Mouse (Mus musculus) midbrain, embryonic 14.5 days (tissue): ENCODE data around the gene Pafah1b2. TPM values are rescaled to one million over a fixed set of nuclear protein-coding genes. Genes with fewer than 3 reads are reported as not detected.
A peak's percentile ranks its signal among the peaks of the same experiment; 100 is the strongest.

ENCODE experiments used
- ATAC-seq: fragments of 200-750 bp; cut with Nextera tagmentation; 2 replicates; pipeline ENCODE4 v1.8.0; 2017; ENCODE audit warnings: moderate number of reproducible peaks, moderate library complexity; ENCODE audit not compliant: low FRiP score, low TSS enrichment
- DNase-seq: peaks from one replicate; pipeline ENCODE4 v3.0.0-alpha.2; 2015
- H3K27ac ChIP-seq: fragments of 300-500 bp; sonication (generic); replicated peaks from 2 replicates; pipeline ENCODE4 v1.5.1; 2014; ENCODE audit warnings: mild to moderate bottlenecking, low read depth, low read length, moderate library complexity
- H3K27me3 ChIP-seq: fragments of 300-500 bp; sonication (generic); 2 replicates; pipeline ENCODE4 v1.6.1; 2014; ENCODE audit warnings: low read length, control low read depth, mixed read lengths; ENCODE audit not compliant: control insufficient read depth, insufficient read depth
- H3K36me3 ChIP-seq: fragments of 300-500 bp; sonication (generic); 2 replicates; pipeline ENCODE4 v1.6.1; 2014; ENCODE audit warnings: low read length, control low read depth; ENCODE audit not compliant: control insufficient read depth, insufficient read depth
- H3K4me1 ChIP-seq: fragments of 300-500 bp; sonication (generic); 2 replicates; pipeline ENCODE4 v1.6.1; 2014; ENCODE audit warnings: mild to moderate bottlenecking, antibody characterized with exemption, low read length, control low read depth; ENCODE audit not compliant: control insufficient read depth, insufficient read depth
- H3K4me2 ChIP-seq: fragments of 300-500 bp; sonication (generic); 2 replicates; pipeline ENCODE4 v1.6.1; 2014; ENCODE audit warnings: mild to moderate bottlenecking, low read length, moderate library complexity
- H3K4me3 ChIP-seq: fragments of 300-500 bp; sonication (generic); replicated peaks from 2 replicates; pipeline ENCODE4 v1.5.1; 2014; ENCODE audit warnings: low read depth, low read length
- H3K9ac ChIP-seq: fragments of 300-500 bp; sonication (generic); replicated peaks from 2 replicates; pipeline ENCODE4 v1.6.1; 2014; ENCODE audit warnings: mild to moderate bottlenecking, low read length, moderate library complexity
- H3K9me3 ChIP-seq: fragments of 300-500 bp; sonication (generic); 2 replicates; pipeline ENCODE4 v1.6.1; 2016; ENCODE audit warnings: low read length, control low read depth, mixed read lengths; ENCODE audit not compliant: control insufficient read depth
- WGBS: fragments of 180-500 bp; shearing (Covaris S2); extraction: QIAGEN DNeasy Blood & Tissue Kit; methylation state at CpG from one replicate; pipeline ENCODE4 v1.1.7; 2014; 5-methylcytosine and 5-hydroxymethylcytosine counted together
- polyA plus RNA-seq: library from polyadenylated mRNA; unstranded; fragments of >200 nt; fragmentation: Nextera tagmentation; extraction: Ambion mirVana; gene quantifications from 2 replicates; pipeline ENCODE4 v1.2.1, GENCODE M21; 2014

The Pafah1b2 gene
- polyA plus RNA-seq, 1 experiment from 2014 or later: 338 TPM

- ATAC-seq (no peak), DNase-seq (peak; percentile 37)
- H3K4me2 ChIP-seq: no peak overlapping the region
- 0 out of 2 replicates have a peak, but pooled peaks cover 6% of the 10 kb centered on the region for H3K4me1 ChIP-seq
- no peak overlapping the region for H3K4me3 ChIP-seq
- H3K27me3 ChIP-seq: no peaks in the 10 kb centered on the region
- no peaks in the 10 kb centered on the region for H3K9me3 ChIP-seq
- WGBS: 73% methylated on average over 6 of the region's 6 CpGs
- no peak overlapping the region for H3K9ac ChIP-seq
- no peak overlapping the region for H3K27ac ChIP-seq
- no peaks in the 10 kb centered on the region for H3K36me3 ChIP-seq
Observed at GRCm38 (mm10) chr9:46032190-46032589, 19.7 kb upstream of the Pafah1b2 start.

GRCm38 (mm10) chr9:46030968-46031367 is 18.5 kb upstream of the Pafah1b2 start:
- WGBS: 91% methylated on average over 6 of the region's 6 CpGs

GRCm38 (mm10) chr9:46030184-46030583 is 17.7 kb upstream of the Pafah1b2 start:
- Histone ChIP-seq H3K9ac (no peak overlapping the region), H3K27ac (no peak overlapping the region), H3K4me1 (0 out of 2 replicates have a peak, but pooled peaks cover 6% of the 10 kb centered on the region), H3K27me3 (no peaks in the 10 kb centered on the region), H3K36me3 (no peaks in the 10 kb centered on the region), H3K4me2 (no peak overlapping the region), H3K4me3 (no peak overlapping the region), H3K9me3 (no peaks in the 10 kb centered on the region)
- 83% methylated on average over 5 of the region's 5 CpGs for WGBS
- no peak for ATAC-seq
- no peak for DNase-seq

More at GRCm38 (mm10) chr9:46030968-46031367, 18.5 kb upstream of the Pafah1b2 start:
- Histone ChIP-seq H3K27me3 (no peaks in the 10 kb centered on the region), H3K9me3 (no peaks in the 10 kb centered on the region), H3K36me3 (no peaks in the 10 kb centered on the region), H3K4me1 (0 out of 2 replicates have a peak, but pooled peaks cover 6% of the 10 kb centered on the region), H3K27ac (no peak overlapping the region), H3K9ac (no peak overlapping the region), H3K4me3 (no peak overlapping the region), H3K4me2 (no peak overlapping the region)
- DNase-seq: no peak
- no peak for ATAC-seq

- Histone ChIP-seq H3K27ac (no peak overlapping the region), H3K4me1 (0 out of 2 replicates have a peak, but pooled peaks cover 6% of the 10 kb centered on the region), H3K4me3 (no peak overlapping the region), H3K27me3 (no peaks in the 10 kb centered on the region), H3K9me3 (no peaks in the 10 kb centered on the region), H3K4me2 (no peak overlapping the region), H3K36me3 (no peaks in the 10 kb centered on the region), H3K9ac (no peak overlapping the region)
- DNase-seq (no peak), ATAC-seq (no peak)
- WGBS: 83% methylated on average over 6 of the region's 6 CpGs
Observed at GRCm38 (mm10) chr9:46029534-46029933, 17.0 kb upstream of the Pafah1b2 start.

GRCm38 (mm10) chr9:46027994-46028393 is 15.5 kb upstream of the Pafah1b2 start:
- DNase-seq (peak; percentile 17), ATAC-seq (no peak)
- no peak overlapping the region for H3K9ac ChIP-seq
- no peak overlapping the region for H3K27ac ChIP-seq
- no peaks in the 10 kb centered on the region for H3K27me3 ChIP-seq
- H3K4me3 ChIP-seq: no peak overlapping the region
- 24% methylated on average over 8 of the region's 8 CpGs for WGBS
- H3K9me3 ChIP-seq: no peaks in the 10 kb centered on the region
- 0 out of 2 replicates have a peak, but pooled peaks cover 6% of the 10 kb centered on the region for H3K4me1 ChIP-seq
- H3K36me3 ChIP-seq: no peaks in the 10 kb centered on the region
- H3K4me2 ChIP-seq: no peak overlapping the region

- WGBS: 90% methylated on average over 9 of the region's 9 CpGs
- DNase-seq (no peak), ATAC-seq (no peak)
- Histone ChIP-seq H3K36me3 (0 out of 2 replicates have a peak, but pooled peaks cover 4% of the 10 kb centered on the region), H3K9ac (no peak overlapping the region), H3K4me3 (no peak overlapping the region), H3K9me3 (no peaks in the 10 kb centered on the region), H3K27ac (no peak overlapping the region), H3K27me3 (no peaks in the 10 kb centered on the region), H3K4me1 (no peaks in the 10 kb centered on the region), H3K4me2 (no peak overlapping the region)
Observed at GRCm38 (mm10) chr9:46026058-46026849, 13.8 kb upstream of the Pafah1b2 start.

DNA sequence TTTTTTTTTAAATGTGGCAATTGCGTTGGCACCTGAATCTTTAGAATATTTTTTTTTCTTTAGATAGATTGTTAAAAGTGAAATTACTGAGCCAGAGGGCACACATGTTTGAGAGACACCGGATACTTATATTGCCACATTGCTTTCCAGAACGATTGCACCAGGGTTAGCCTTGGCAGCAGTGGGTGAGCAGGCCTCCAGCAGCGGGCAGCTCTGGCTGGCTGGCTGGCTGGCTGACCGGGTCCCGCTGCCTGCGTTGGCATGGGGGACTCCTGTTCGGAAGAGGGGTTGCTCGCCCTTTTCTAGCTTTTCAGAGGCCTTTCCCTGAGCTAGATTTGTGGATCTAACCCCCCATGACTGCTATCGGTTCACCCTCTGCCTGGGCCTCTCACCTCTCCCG is 11.1 kb upstream of the Pafah1b2 start:
- Histone ChIP-seq H3K9me3 (no peaks in the 10 kb centered on the region), H3K27ac (no peak overlapping the region), H3K4me2 (no peak overlapping the region), H3K27me3 (no peaks in the 10 kb centered on the region), H3K9ac (no peak overlapping the region), H3K4me3 (no peak overlapping the region), H3K4me1 (no peaks in the 10 kb centered on the region), H3K36me3 (0 out of 2 replicates have a peak, but pooled peaks cover 7% of the 10 kb centered on the region)
- no peak for ATAC-seq
- DNase-seq: no peak
- WGBS: 97% methylated on average over 11 of the region's 11 CpGs

DNA sequence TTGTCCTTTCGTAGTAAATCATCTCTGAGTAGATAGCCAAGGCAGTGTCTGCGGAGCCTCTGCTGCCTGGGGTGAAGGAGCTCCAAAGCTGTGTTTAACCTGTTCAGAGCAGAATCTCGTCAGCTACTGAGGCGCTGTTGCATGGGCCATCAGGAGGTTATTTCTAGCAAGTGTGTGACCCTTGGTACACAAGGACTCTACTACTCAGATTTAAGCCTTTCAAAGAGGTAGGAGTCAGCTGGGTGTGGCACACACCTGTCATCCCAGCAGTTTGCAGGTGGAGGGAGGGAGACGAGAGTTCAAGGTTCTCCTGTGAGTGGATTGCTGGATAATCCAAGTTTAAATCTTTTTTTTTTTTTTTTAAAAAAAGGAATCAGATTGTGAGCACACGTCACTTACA is 7.5 kb upstream of the Pafah1b2 start:
- DNase-seq (no peak), ATAC-seq (no peak)
- Histone ChIP-seq H3K36me3 (0 out of 2 replicates have a peak, but pooled peaks cover 12% of the 10 kb centered on the region), H3K9me3 (no peaks in the 10 kb centered on the region), H3K27me3 (no peaks in the 10 kb centered on the region), H3K4me2 (no peak overlapping the region), H3K27ac (no peak overlapping the region), H3K4me1 (peaks cover 19% of the 10 kb centered on the region), H3K9ac (no peak overlapping the region), H3K4me3 (no peak overlapping the region)
- 83% methylated on average over 6 of the region's 6 CpGs for WGBS

DNA sequence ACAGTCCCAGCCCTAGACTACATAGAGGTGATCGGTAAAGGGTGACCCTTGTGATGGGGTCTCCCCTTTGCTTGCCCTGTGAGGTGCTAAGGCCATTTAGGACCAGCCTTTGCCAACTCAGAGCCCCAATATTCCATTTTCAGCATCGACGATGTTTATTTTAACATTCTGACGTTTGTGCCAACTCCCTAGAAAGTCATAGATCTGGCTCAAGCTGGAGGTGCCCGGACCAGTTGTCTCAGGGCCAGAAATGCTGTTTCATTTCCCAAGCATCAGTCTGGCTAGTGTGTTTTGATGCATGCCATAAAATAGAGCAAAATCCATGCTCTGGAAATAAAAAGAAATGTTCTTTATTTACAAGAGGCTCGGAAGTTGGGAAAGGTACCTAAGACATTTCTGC is 5.8 kb upstream of the Pafah1b2 start:
- WGBS: 91% methylated on average over 6 of the region's 6 CpGs
- no peak for DNase-seq
- no peak for ATAC-seq
- Histone ChIP-seq H3K4me1 (peaks cover 34% of the 10 kb centered on the region), H3K27me3 (no peaks in the 10 kb centered on the region), H3K36me3 (0 out of 2 replicates have a peak, but pooled peaks cover 12% of the 10 kb centered on the region), H3K4me3 (no peak overlapping the region), H3K9me3 (no peaks in the 10 kb centered on the region), H3K4me2 (no peak overlapping the region), H3K9ac (no peak overlapping the region), H3K27ac (no peak overlapping the region)
